Mouse (Mus musculus): ENCODE measurements around the gene Rplp2.
A peak's percentile ranks its signal among the peaks of the same experiment; 100 is the strongest.

Rplp2 gene

GRCm38 (mm10) chr7:141466607-141467148 lies 19.5 kb downstream of the Rplp2 start:
- DNase-seq (ENCODE audit: low read depth, low spot score): no peak

- DNase-seq (ENCODE audit: low read depth, low spot score): no peak
These were observed 20.3 kb downstream of the Rplp2 start, which contains the start of gene Cd151 for GRCm38 (mm10) chr7:141467230-141468030. Gene Cd151, plus strand, starts transcription at chr7:141467392.

- no peak for DNase-seq (ENCODE audit: low read depth, low spot score)
These were observed 21.0 kb downstream of the Rplp2 start for GRCm38 (mm10) chr7:141468164-141468521.

GRCm38 (mm10) chr7:141468522-141469211 lies 21.5 kb downstream of the Rplp2 start:
- no peak for DNase-seq (ENCODE audit: low read depth, low spot score)

GRCm38 (mm10) chr7:141469352-141469751 lies 22.2 kb downstream of the Rplp2 start:
- no peak for DNase-seq (ENCODE audit: low read depth, low spot score)

- DNase-seq (ENCODE audit: low read depth, low spot score): no peak
These were observed 22.9 kb downstream of the Rplp2 start for GRCm38 (mm10) chr7:141469901-141470636.

- DNase-seq (ENCODE audit: low read depth, low spot score): no peak
These were observed 23.4 kb downstream of the Rplp2 start for GRCm38 (mm10) chr7:141470637-141470944.

GRCm38 (mm10) chr7:141471236-141471635 lies 24.1 kb downstream of the Rplp2 start:
- DNase-seq (ENCODE audit: low read depth, low spot score): no peak

GRCm38 (mm10) chr7:141472226-141472625 lies 25.1 kb downstream of the Rplp2 start:
- DNase-seq (ENCODE audit: low read depth, low spot score): no peak

GRCm38 (mm10) chr7:141472763-141473162 lies 25.6 kb downstream of the Rplp2 start:
- DNase-seq (ENCODE audit: low read depth, low spot score): no peak

GRCm38 (mm10) chr7:141474160-141474559 lies 27.0 kb downstream of the Rplp2 start:
- no peak for DNase-seq (ENCODE audit: low read depth, low spot score)

GRCm38 (mm10) chr7:141475011-141475804 lies 28.0 kb downstream of the Rplp2 start, which contains the start of the genes Polr2l and Tspan4:
Gene Polr2l, minus strand, starts transcription at chr7:141475132.
Gene Tspan4, plus strand, starts transcription at chr7:141475240.
- DNase-seq (ENCODE audit: low read depth, low spot score): no peak

GRCm38 (mm10) chr7:141475805-141476158 lies 28.6 kb downstream of the Rplp2 start:
- no peak for DNase-seq (ENCODE audit: low read depth, low spot score)

GRCm38 (mm10) chr7:141476226-141476980 lies 29.2 kb downstream of the Rplp2 start:
- no peak for DNase-seq (ENCODE audit: low read depth, low spot score)

- DNase-seq (ENCODE audit: low read depth, low spot score): no peak
These were observed 29.8 kb downstream of the Rplp2 start for GRCm38 (mm10) chr7:141476981-141477370.

- DNase-seq (ENCODE audit: low read depth, low spot score): no peak
These were observed 30.6 kb downstream of the Rplp2 start for GRCm38 (mm10) chr7:141477578-141478269.

GRCm38 (mm10) chr7:141478270-141478748 lies 31.1 kb downstream of the Rplp2 start:
- no peak for DNase-seq (ENCODE audit: low read depth, low spot score)

GRCm38 (mm10) chr7:141480842-141481497 lies 33.8 kb downstream of the Rplp2 start:
- peak; percentile 65 for DNase-seq (ENCODE audit: low read depth, low spot score)
